Mouse (Mus musculus) bone marrow macrophage, adult 2 months (primary cell): ENCODE measurements around the gene Ndufs4. TPM values are rescaled to one million over a fixed set of nuclear protein-coding genes. Genes with fewer than 3 reads are reported as not detected.

Experiments
- H3K27ac ChIP-seq: 2 replicates; pipeline ENCODE4 v1.5.1; 2012; ENCODE audit warnings: low read depth, low read length; ENCODE audit not compliant: insufficient read depth
- H3K4me1 ChIP-seq: 2 replicates; pipeline ENCODE4 v1.6.1; 2012; ENCODE audit warnings: low read length; ENCODE audit not compliant: control insufficient read depth, insufficient read depth
- H3K4me3 ChIP-seq: 2 replicates; pipeline ENCODE4 v1.5.1; 2012; ENCODE audit warnings: mild to moderate bottlenecking, low read length, moderate library complexity; ENCODE audit not compliant: insufficient read depth
- CTCF ChIP-seq: IDR thresholded peaks from 2 replicates; pipeline ENCODE4 v1.5.1; 2012; ENCODE audit warnings: low read depth, mild to moderate bottlenecking, low read length, moderate library complexity
- POLR2A ChIP-seq: IDR thresholded peaks from 2 replicates; pipeline ENCODE4 v1.6.1; 2012; ENCODE audit warnings: mild to moderate bottlenecking, low read depth, low read length, borderline replicate concordance
- polyA plus RNA-seq: library from polyadenylated mRNA; stranded (reverse); fragments of >200 nt; gene quantifications from 2 replicates; pipeline ENCODE4 v1.2.4, GENCODE M21; 2012; ENCODE audit not compliant: missing spikeins, insufficient read depth, insufficient read length

The Ndufs4 gene
- polyA plus RNA-seq, result 68.5 and 89.1 TPM in 2 replicates

GRCm38 (mm10) chr13:114388211-114388965 lies at the start of gene Ndufs4:
Gene Ndufs4 (minus strand): TSS chr13:114388258.
- TF ChIP-seq POLR2A (no peak), CTCF (no peak)
- Histone ChIP-seq H3K4me3 (peak within 1 kb of the TSS; percentile 96), H3K27ac (no peak within 1 kb of the TSS)

GRCm38 (mm10) chr13:114432491-114432890 lies 44.4 kb upstream of the Ndufs4 start:
- H3K4me1 ChIP-seq, result no peaks in the 10 kb centered on the region
- TF ChIP-seq POLR2A, result no peak
- TF ChIP-seq CTCF, result no peak
- H3K27ac ChIP-seq, result no peak overlapping the region
- H3K4me3 ChIP-seq, result no peak overlapping the region

More at GRCm38 (mm10) chr13:114388211-114388965, at the start of gene Ndufs4:
- peaks cover 6% of the 10 kb centered on the region; the same call in 1 of the 2 replicates for H3K4me1 ChIP-seq

- Histone ChIP-seq H3K27ac (no peak overlapping the region), H3K4me1 (no peaks in the 10 kb centered on the region), H3K4me3 (no peak overlapping the region)
- no peak for TF ChIP-seq CTCF
- no peak for TF ChIP-seq POLR2A
Measured at GRCm38 (mm10) chr13:114425230-114425629, 37.2 kb upstream of the Ndufs4 start.

GRCm38 (mm10) chr13:114420235-114420634 lies 32.2 kb upstream of the Ndufs4 start:
- TF ChIP-seq POLR2A (no peak), CTCF (no peak)
- Histone ChIP-seq H3K4me1 (no peaks in the 10 kb centered on the region), H3K27ac (no peak overlapping the region), H3K4me3 (no peak overlapping the region)

GRCm38 (mm10) chr13:114419364-114419763 lies 31.3 kb upstream of the Ndufs4 start:
- no peak for TF ChIP-seq POLR2A
- TF ChIP-seq CTCF, result no peak
- H3K4me3 ChIP-seq, result no peak overlapping the region
- no peaks in the 10 kb centered on the region for H3K4me1 ChIP-seq
- H3K27ac ChIP-seq, result no peak overlapping the region

GRCm38 (mm10) chr13:114412326-114412725 lies 24.3 kb upstream of the Ndufs4 start:
- no peak overlapping the region for H3K4me3 ChIP-seq
- TF ChIP-seq POLR2A (no peak), CTCF (no peak)
- no peak overlapping the region for H3K27ac ChIP-seq

GRCm38 (mm10) chr13:114406866-114407265 lies 18.8 kb upstream of the Ndufs4 start:
- no peak overlapping the region for H3K27ac ChIP-seq
- no peak for TF ChIP-seq CTCF
- TF ChIP-seq POLR2A, result no peak
- H3K4me3 ChIP-seq, result no peak overlapping the region

More at GRCm38 (mm10) chr13:114412326-114412725, 24.3 kb upstream of the Ndufs4 start:
- no peaks in the 10 kb centered on the region for H3K4me1 ChIP-seq

GRCm38 (mm10) chr13:114406424-114406823 lies 18.4 kb upstream of the Ndufs4 start:
- Histone ChIP-seq H3K4me1 (no peaks in the 10 kb centered on the region), H3K4me3 (no peak overlapping the region), H3K27ac (no peak overlapping the region)
- TF ChIP-seq CTCF (no peak), POLR2A (no peak)

More at GRCm38 (mm10) chr13:114406866-114407265, 18.8 kb upstream of the Ndufs4 start:
- no peaks in the 10 kb centered on the region for H3K4me1 ChIP-seq

GRCm38 (mm10) chr13:114405100-114405715 lies 17.1 kb upstream of the Ndufs4 start:
- Histone ChIP-seq H3K27ac (no peak overlapping the region), H3K4me1 (no peaks in the 10 kb centered on the region), H3K4me3 (no peak overlapping the region)
- no peak for TF ChIP-seq POLR2A
- TF ChIP-seq CTCF, result no peak

GRCm38 (mm10) chr13:114398906-114399305 lies 10.8 kb upstream of the Ndufs4 start:
- no peak overlapping the region for H3K27ac ChIP-seq
- TF ChIP-seq POLR2A (no peak), CTCF (no peak)
- H3K4me3 ChIP-seq, result no peak overlapping the region
- no peaks in the 10 kb centered on the region for H3K4me1 ChIP-seq
